Mouse (Mus musculus): ENCODE results near the gene Arntl2. TPM values are rescaled to one million over a fixed set of nuclear protein-coding genes. Genes with fewer than 3 reads are reported as not detected.

Gene Arntl2
- polyA plus RNA-seq, 1 experiment from 2014 or later: 0.85 TPM

- Histone ChIP-seq H3K27me3 (replicated peaks; ENCODE audit: insufficient read depth, low read length) (no peaks in the 10 kb centered on the region), H3K9ac (replicated peaks; ENCODE audit: low read depth) (no peak overlapping the region), H3K36me3 (ENCODE audit: insufficient read depth, low read length) (no peaks in the 10 kb centered on the region), H3K27ac (ENCODE audit: low read length) (no peak overlapping the region), H3K9me3 (ENCODE audit: low read length) (no peaks in the 10 kb centered on the region), H3K4me3 (ENCODE audit: low read depth, low read length) (no peak overlapping the region), H3K4me1 (ENCODE audit: insufficient read depth, low read depth, low read length) (no peaks in the 10 kb centered on the region), H3K4me2 (replicated peaks; ENCODE audit: low read depth, low read length) (no peak overlapping the region)
- ATAC-seq (no peak), DNase-seq (ENCODE audit: low spot score) (no peak)
- no peak for TF ChIP-seq EP300 (IDR thresholded peaks at IDR 0.05)
- TF ChIP-seq CTCF (IDR thresholded peaks at IDR 0.05): peak; percentile 41
- 90% methylated on average over 4 of the region's 4 CpGs for WGBS
Observed at GRCm38 (mm10) chr6:146865701-146866100, 69.8 kb downstream of the Arntl2 start.

DNA sequence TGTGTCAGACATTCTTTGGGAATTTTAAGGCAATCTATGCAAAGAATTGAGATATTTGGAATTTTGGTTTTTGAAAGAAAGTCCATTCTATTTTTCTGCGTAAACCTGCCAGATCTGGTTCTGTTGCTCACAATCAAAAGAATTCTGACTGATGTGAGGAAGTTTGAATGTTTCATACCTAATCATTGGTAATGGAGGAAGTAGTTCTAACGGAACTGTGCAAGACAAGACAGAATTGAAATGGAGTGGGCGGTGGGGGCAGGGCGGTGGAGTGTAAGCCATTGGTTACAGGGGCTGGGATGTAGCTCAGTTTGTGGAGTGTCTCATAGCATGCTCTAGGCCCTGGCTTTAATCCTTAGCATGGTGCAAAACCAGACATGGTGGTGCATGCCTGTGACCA, 76.1 kb downstream of the Arntl2 start:
- H3K4me1 ChIP-seq (ENCODE audit: insufficient read depth, low read depth, low read length): no peaks in the 10 kb centered on the region
- H3K9ac ChIP-seq (replicated peaks; ENCODE audit: low read depth): no peak overlapping the region
- ATAC-seq (no peak), DNase-seq (ENCODE audit: low spot score) (no peak)
- H3K9me3 ChIP-seq (ENCODE audit: low read length): peaks cover 4% of the 10 kb centered on the region; the same call in 1 of the 2 replicates
- H3K4me2 ChIP-seq (replicated peaks; ENCODE audit: low read depth, low read length): no peak overlapping the region
- H3K36me3 ChIP-seq (ENCODE audit: insufficient read depth, low read length): no peaks in the 10 kb centered on the region
- H3K27ac ChIP-seq (ENCODE audit: low read length): no peak overlapping the region
- no peaks in the 10 kb centered on the region for H3K27me3 ChIP-seq (replicated peaks; ENCODE audit: insufficient read depth, low read length)
- no peak overlapping the region for H3K4me3 ChIP-seq (ENCODE audit: low read depth, low read length)
- no peak for TF ChIP-seq EP300 (IDR thresholded peaks at IDR 0.05)
- TF ChIP-seq CTCF (IDR thresholded peaks at IDR 0.05): no peak
- WGBS: 91% methylated on average over 4 of the region's 4 CpGs

GRCm38 (mm10) chr6:146874415-146874814, 78.6 kb downstream of the Arntl2 start:
- H3K4me3 ChIP-seq (ENCODE audit: low read depth, low read length): no peak overlapping the region
- no peaks in the 10 kb centered on the region for H3K27me3 ChIP-seq (replicated peaks; ENCODE audit: insufficient read depth, low read length)
- no peaks in the 10 kb centered on the region for H3K36me3 ChIP-seq (ENCODE audit: insufficient read depth, low read length)
- H3K27ac ChIP-seq (ENCODE audit: low read length): no peak overlapping the region
- peaks cover 5% of the 10 kb centered on the region; the same call in 1 of the 2 replicates for H3K9me3 ChIP-seq (ENCODE audit: low read length)
- no peak for ATAC-seq
- no peak overlapping the region for H3K4me2 ChIP-seq (replicated peaks; ENCODE audit: low read depth, low read length)
- no peak overlapping the region for H3K9ac ChIP-seq (replicated peaks; ENCODE audit: low read depth)
- TF ChIP-seq CTCF (IDR thresholded peaks at IDR 0.05) (no peak), EP300 (IDR thresholded peaks at IDR 0.05) (no peak)
- DNase-seq (ENCODE audit: low spot score): no peak
- no peaks in the 10 kb centered on the region for H3K4me1 ChIP-seq (ENCODE audit: insufficient read depth, low read depth, low read length)
- WGBS: 75% methylated on average over 6 of the region's 6 CpGs

DNA sequence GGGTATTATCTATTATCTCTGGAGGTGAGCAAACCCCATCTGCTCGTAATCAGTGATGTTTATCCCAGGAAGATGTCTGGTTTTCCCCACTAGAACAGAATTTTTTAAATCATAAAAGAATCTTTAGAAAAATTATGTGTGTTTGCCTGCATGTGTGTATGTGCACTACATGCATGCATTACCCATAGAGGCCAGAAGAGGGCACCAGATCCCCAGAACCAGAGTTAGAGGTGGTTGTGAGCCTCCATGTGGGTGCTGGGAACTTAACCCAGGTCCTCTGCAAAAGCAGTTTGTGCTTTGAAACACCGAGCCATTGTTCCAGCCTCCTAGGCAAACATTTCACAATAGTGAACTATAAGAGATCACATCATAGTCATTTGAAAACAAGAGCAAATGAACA, 81.0 kb downstream of the Arntl2 start:
- 91% methylated on average over 2 of the region's 2 CpGs for WGBS
- Histone ChIP-seq H3K27me3 (replicated peaks; ENCODE audit: insufficient read depth, low read length) (no peaks in the 10 kb centered on the region), H3K36me3 (ENCODE audit: insufficient read depth, low read length) (no peaks in the 10 kb centered on the region), H3K4me3 (ENCODE audit: low read depth, low read length) (no peak overlapping the region), H3K9ac (replicated peaks; ENCODE audit: low read depth) (no peak overlapping the region), H3K9me3 (ENCODE audit: low read length) (peaks cover 5% of the 10 kb centered on the region; the same call in 1 of the 2 replicates), H3K4me1 (ENCODE audit: insufficient read depth, low read depth, low read length) (no peaks in the 10 kb centered on the region), H3K27ac (ENCODE audit: low read length) (no peak overlapping the region), H3K4me2 (replicated peaks; ENCODE audit: low read depth, low read length) (no peak overlapping the region)
- no peak for DNase-seq (ENCODE audit: low spot score)
- ATAC-seq: no peak
- TF ChIP-seq CTCF (IDR thresholded peaks at IDR 0.05) (peak; percentile 25; the same call in 1 of the 2 replicates), EP300 (IDR thresholded peaks at IDR 0.05) (no peak)

DNA sequence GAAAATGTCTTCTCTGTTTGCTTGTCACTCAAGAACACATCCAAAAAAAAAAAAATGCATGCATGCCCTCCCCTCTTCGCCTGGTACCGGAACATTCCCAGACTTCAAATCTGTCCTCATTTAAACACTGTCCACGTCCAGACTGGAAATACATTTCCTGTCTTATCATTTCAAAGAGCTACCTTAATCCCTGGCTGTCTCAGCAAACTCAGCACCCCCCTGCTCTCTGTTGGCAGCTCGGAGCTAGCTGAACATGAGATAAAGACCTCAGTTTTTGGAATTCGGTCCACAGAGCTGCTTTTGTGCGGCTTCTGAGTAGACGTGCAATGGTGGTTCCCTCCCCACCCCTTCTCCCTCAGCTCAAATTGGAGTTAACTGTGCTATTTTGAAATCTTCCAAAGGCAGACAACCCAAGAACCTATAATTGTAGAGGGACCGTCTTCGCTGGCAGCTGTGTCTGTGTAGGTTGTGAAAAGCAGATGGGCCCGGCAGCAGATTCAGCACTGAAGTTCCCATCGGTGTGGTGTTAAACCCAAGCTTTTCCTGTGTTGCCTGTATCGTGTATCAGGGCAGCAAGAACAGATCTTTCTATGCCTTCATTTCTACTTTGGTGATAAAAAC, 81.7 kb downstream of the Arntl2 start:
- H3K27ac ChIP-seq (ENCODE audit: low read length): no peak overlapping the region
- H3K4me1 ChIP-seq (ENCODE audit: insufficient read depth, low read depth, low read length): no peaks in the 10 kb centered on the region
- H3K9me3 ChIP-seq (ENCODE audit: low read length): peaks cover 5% of the 10 kb centered on the region; the same call in 1 of the 2 replicates
- H3K27me3 ChIP-seq (replicated peaks; ENCODE audit: insufficient read depth, low read length): no peaks in the 10 kb centered on the region
- DNase-seq (ENCODE audit: low spot score) (no peak), ATAC-seq (no peak)
- no peak overlapping the region for H3K9ac ChIP-seq (replicated peaks; ENCODE audit: low read depth)
- no peak overlapping the region for H3K4me3 ChIP-seq (ENCODE audit: low read depth, low read length)
- TF ChIP-seq CTCF (IDR thresholded peaks at IDR 0.05) (no peak), EP300 (IDR thresholded peaks at IDR 0.05) (no peak)
- H3K36me3 ChIP-seq (ENCODE audit: insufficient read depth, low read length): no peaks in the 10 kb centered on the region
- 86% methylated on average over 12 of the region's 12 CpGs for WGBS
- H3K4me2 ChIP-seq (replicated peaks; ENCODE audit: low read depth, low read length): no peak overlapping the region

GRCm38 (mm10) chr6:146878926-146879325, 83.1 kb downstream of the Arntl2 start:
- ATAC-seq: no peak
- Histone ChIP-seq H3K9me3 (ENCODE audit: low read length) (peaks cover 5% of the 10 kb centered on the region; the same call in 1 of the 2 replicates), H3K36me3 (ENCODE audit: insufficient read depth, low read length) (no peaks in the 10 kb centered on the region), H3K9ac (replicated peaks; ENCODE audit: low read depth) (no peak overlapping the region), H3K27ac (ENCODE audit: low read length) (no peak overlapping the region), H3K4me3 (ENCODE audit: low read depth, low read length) (no peak overlapping the region), H3K4me2 (replicated peaks; ENCODE audit: low read depth, low read length) (no peak overlapping the region), H3K4me1 (ENCODE audit: insufficient read depth, low read depth, low read length) (no peaks in the 10 kb centered on the region), H3K27me3 (replicated peaks; ENCODE audit: insufficient read depth, low read length) (no peaks in the 10 kb centered on the region)
- no peak for DNase-seq (ENCODE audit: low spot score)
- no peak for TF ChIP-seq CTCF (IDR thresholded peaks at IDR 0.05)
- no peak for TF ChIP-seq EP300 (IDR thresholded peaks at IDR 0.05)
- 30% methylated on average over 10 of the region's 10 CpGs for WGBS
